Mouse (Mus musculus) thymus, adult 2 months (tissue): ENCODE results near the gene Col26a1.

ENCODE experiments used
- CTCF ChIP-seq: fragments of 200-500 bp; IDR thresholded peaks from 2 replicates; pipeline ENCODE4 v1.5.1; 2012; ENCODE audit warnings: mild to moderate bottlenecking, control low read depth, low read length, moderate library complexity, borderline replicate concordance; ENCODE audit not compliant: control insufficient read depth, poor library complexity, insufficient read depth; ENCODE audit errors: extremely low read depth
- POLR2A ChIP-seq: fragments of 200-500 bp; IDR thresholded peaks from 2 replicates; pipeline ENCODE4 v1.6.1; 2012; ENCODE audit warnings: mild to moderate bottlenecking, low read length, control low read depth, moderate library complexity; ENCODE audit not compliant: control insufficient read depth, poor library complexity, insufficient read depth; ENCODE audit errors: extremely low read depth

GRCm38 (mm10) chr5:136929073-136929472, 46.1 kb upstream of the Col26a1 start:
- TF ChIP-seq CTCF: no peak
- no peak for TF ChIP-seq POLR2A
